In the genomic region with DNA sequence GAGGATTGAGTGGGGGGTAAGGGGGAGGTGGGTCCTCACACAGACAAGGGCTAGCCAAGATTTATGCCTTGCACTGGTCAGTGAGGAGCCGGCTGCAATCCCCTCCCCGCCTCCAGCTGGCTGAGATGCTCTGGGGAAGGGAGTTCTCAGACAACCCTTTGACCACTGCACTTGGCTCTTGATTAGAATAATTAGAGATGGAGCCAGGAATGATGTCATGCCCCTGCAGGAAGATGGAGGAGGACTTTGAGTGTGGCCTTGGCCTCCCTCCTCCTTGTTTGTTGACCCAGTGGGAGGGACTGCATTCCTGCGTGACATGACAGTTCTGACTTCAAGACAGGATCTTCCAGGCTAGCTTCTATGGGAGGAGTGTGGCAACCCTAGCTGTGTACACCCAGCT, we compare ENCODE assay signal across 9 mouse cellular contexts. TPM values are rescaled to one million over a fixed set of nuclear protein-coding genes. Genes with fewer than 3 reads are reported as not detected.
DNase-seq lines count a peak whose midpoint lies in the region; ATAC-seq lines count a peak whose summit lies in the region.
"Had no signal": no experiment of that assay in that cellular context is flagged by ENCODE, and none has a peak within 500 bp of the region (broad histone marks: within the 10 kb centered on the region; RNA-seq: fewer than 3 reads in every experiment).

No protein-coding gene starts in this region.

- peak; percentile 75 for DNase-seq in ovary, adult 18-20 months (ENCODE audit: low spot score)
- DNase-seq in ovary, postnatal 10 days (ENCODE audit: low spot score), result no peak
- DNase-seq in gastrocnemius, adult 8-10 months (ENCODE audit: low spot score in 2 of 2), result peak; percentile 63 to 66
- peak; percentile 91 for DNase-seq in lung, postnatal 25 days (ENCODE audit: low spot score)
- no peak for DNase-seq in layer of hippocampus, adult 11-12 months (ENCODE audit: low spot score)
- DNase-seq in thymus, postnatal 25 days, result no peak

- H3K36me3 ChIP-seq in intestine, embryonic 15.5 days, result no peaks in the 10 kb centered on the region
- H3K36me3 ChIP-seq: neural tube, embryonic 13.5 days had no signal

- H3K4me3 ChIP-seq in intestine, embryonic 15.5 days (replicated peaks), result no peak overlapping the region
- H3K4me3 ChIP-seq: neural tube, embryonic 13.5 days had no signal

- no peak overlapping the region for H3K4me2 ChIP-seq in intestine, embryonic 15.5 days (replicated peaks)
- H3K4me2 ChIP-seq: neural tube, embryonic 13.5 days had no signal

- 47% methylated on average over 3 of the region's 3 CpGs for WGBS in intestine, embryonic 15.5 days

- H3K27ac ChIP-seq in intestine, embryonic 15.5 days, result no peak overlapping the region
- H3K27ac ChIP-seq: neural tube, embryonic 13.5 days had no signal

- H3K27me3 ChIP-seq in intestine, embryonic 15.5 days (replicated peaks), result no peaks in the 10 kb centered on the region

- H3K9ac ChIP-seq in intestine, embryonic 15.5 days, result no peak overlapping the region
- H3K9ac ChIP-seq: neural tube, embryonic 13.5 days had no signal

- no peaks in the 10 kb centered on the region for H3K9me3 ChIP-seq in intestine, embryonic 15.5 days
- H3K9me3 ChIP-seq: neural tube, embryonic 13.5 days had no signal

- ATAC-seq in intestine, embryonic 15.5 days, result peak; percentile 36; the same call in 1 of the 2 replicates
- ATAC-seq in megakaryocyte progenitor cell, adult 5-6 weeks (replicated peaks; ENCODE audit: poor library complexity), result no peak

- H3K4me1 ChIP-seq in intestine, embryonic 15.5 days (replicated peaks), result peaks cover 15% of the 10 kb centered on the region

RNA-seq across cellular contexts. Expression of gene Lrrc74a, which starts 59.7 kb away (rescaled TPM):
- total RNA-seq in gastrocnemius, adult 8-10 months (2022), result not detected
- not detected in 2 replicates for polyA plus RNA-seq in intestine, embryonic 15.5 days (2015; fragmentation: Nextera tagmentation; extraction: Ambion mirVana)
- total RNA-seq in megakaryocyte progenitor cell, adult 5-6 weeks (2015), result not detected in 2 replicates
- total RNA-seq in megakaryocyte progenitor cell, adult 5-6 weeks (2017), result not detected in 2 replicates
- polyA plus RNA-seq: neural tube, embryonic 13.5 days had no signal

Comparison
In these comparisons a context has a peak if more than half of its experiments do, and no peak if none do; other contexts are left out.
1. DNase-seq: peak in ovary, adult 18-20 months (single experiment), gastrocnemius, adult 8-10 months (2 of 2) and lung, postnatal 25 days (single experiment); none in ovary, postnatal 10 days (single experiment), layer of hippocampus, adult 11-12 months (single experiment) and thymus, postnatal 25 days (single experiment).